Mouse (Mus musculus): Measurements from ENCODE around the gene Mettl2. TPM values are rescaled to one million over a fixed set of nuclear protein-coding genes. Genes with fewer than 3 reads are reported as not detected.

Mettl2 gene
- total RNA-seq, 1 experiment = 57.6 TPM

DNA sequence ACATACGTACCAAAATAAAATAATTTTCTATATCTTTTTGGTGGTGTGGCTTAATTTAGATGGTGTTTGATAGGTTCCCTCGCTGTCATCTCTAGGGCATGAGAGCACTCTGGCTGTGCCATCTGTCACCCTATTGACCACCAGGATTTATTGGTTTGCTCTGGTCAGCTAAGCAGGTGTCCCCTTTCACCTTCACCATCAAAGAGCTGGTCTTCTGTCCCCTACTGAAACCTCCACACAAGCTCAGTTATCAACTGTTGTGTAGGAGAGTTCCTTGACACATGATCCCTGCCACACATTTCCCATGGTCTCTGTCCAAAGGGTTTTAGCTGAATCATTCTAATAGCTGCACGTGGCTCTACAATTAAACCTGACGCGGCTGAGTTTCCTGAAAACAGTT, 14.9 kb downstream of the Mettl2 start:
- H3K27ac ChIP-seq (ENCODE audit: insufficient read depth, low read depth, low read length, poor library complexity, severe bottlenecking) = no peak overlapping the region
- no peak for TF ChIP-seq ZNF384 (IDR thresholded peaks at IDR 0.05; ENCODE audit: low read depth, low read length)
- TF ChIP-seq ZC3H11A (IDR thresholded peaks at IDR 0.05; ENCODE audit: borderline replicate concordance, low read depth, low read length) = no peak
- no peaks in the 10 kb centered on the region; the same call in 1 of the 2 replicates for H3K9me3 ChIP-seq (ENCODE audit: control insufficient read depth, insufficient read depth, low read depth, low read length)
- no peak overlapping the region for H3K4me3 ChIP-seq (ENCODE audit: insufficient read depth in 1 of 2, low read depth in 1 of 2, low read length in 2 of 2, poor library complexity in 1 of 2, severe bottlenecking in 1 of 2)
- peaks cover 30% of the 10 kb centered on the region for H3K36me3 ChIP-seq (ENCODE audit: control insufficient read depth, insufficient read depth, low read length, poor library complexity, severe bottlenecking)
- in situ Hi-C loops (cut with MboI; ENCODE audit: low sequenced_read_pairs in 2 of 2, unreplicated experiment in 2 of 2) = no loop called here
- DNase-seq (ENCODE audit: low read depth, low spot score) = no peak
- H3K9ac ChIP-seq (ENCODE audit: insufficient read depth, low read depth, low read length, poor library complexity, severe bottlenecking) = no peak overlapping the region
- H3K4me1 ChIP-seq (ENCODE audit: control insufficient read depth in 2 of 2, insufficient read depth in 2 of 2, low read length in 2 of 2, poor library complexity in 1 of 2) = no peaks in the 10 kb centered on the region

GRCm38 (mm10) chr11:105143564-105143963, 17.3 kb downstream of the Mettl2 start:
- no peak for DNase-seq (ENCODE audit: low read depth, low spot score)
- Histone ChIP-seq H3K36me3 (ENCODE audit: control insufficient read depth, insufficient read depth, low read length, poor library complexity, severe bottlenecking) (peaks cover 10% of the 10 kb centered on the region), H3K9me3 (ENCODE audit: control insufficient read depth, insufficient read depth, low read depth, low read length) (no peaks in the 10 kb centered on the region), H3K4me1 (ENCODE audit: control insufficient read depth in 2 of 2, insufficient read depth in 2 of 2, low read length in 2 of 2, poor library complexity in 1 of 2) (no peaks in the 10 kb centered on the region; a peak in 1 of 4 replicates), H3K4me3 (ENCODE audit: insufficient read depth in 1 of 2, low read depth in 1 of 2, low read length in 2 of 2, poor library complexity in 1 of 2, severe bottlenecking in 1 of 2) (no peak overlapping the region), H3K9ac (ENCODE audit: insufficient read depth, low read depth, low read length, poor library complexity, severe bottlenecking) (no peak overlapping the region), H3K27ac (ENCODE audit: insufficient read depth, low read depth, low read length, poor library complexity, severe bottlenecking) (no peak overlapping the region)
- TF ChIP-seq CHD2 (IDR thresholded peaks at IDR 0.05; ENCODE audit: low read depth, low read length) (no peak), ZNF384 (IDR thresholded peaks at IDR 0.05; ENCODE audit: low read depth, low read length) (no peak), ZC3H11A (IDR thresholded peaks at IDR 0.05; ENCODE audit: borderline replicate concordance, low read depth, low read length) (no peak), HCFC1 (IDR thresholded peaks at IDR 0.05; ENCODE audit: borderline replicate concordance, insufficient read depth, low read length) (no peak), MAFK (IDR thresholded peaks at IDR 0.05; ENCODE audit: insufficient read depth, low read depth, low read length) (no peak)
- in situ Hi-C loops (cut with MboI; ENCODE audit: low sequenced_read_pairs in 2 of 2, unreplicated experiment in 2 of 2) = no loop called here

GRCm38 (mm10) chr11:105144084-105144483, 17.9 kb downstream of the Mettl2 start:
- H3K4me1 ChIP-seq (ENCODE audit: control insufficient read depth in 2 of 2, insufficient read depth in 2 of 2, low read length in 2 of 2, poor library complexity in 1 of 2) = no peaks in the 10 kb centered on the region; a peak in 1 of 4 replicates
- H3K9me3 ChIP-seq (ENCODE audit: control insufficient read depth, insufficient read depth, low read depth, low read length) = no peaks in the 10 kb centered on the region
- H3K4me3 ChIP-seq (ENCODE audit: insufficient read depth in 1 of 2, low read depth in 1 of 2, low read length in 2 of 2, poor library complexity in 1 of 2, severe bottlenecking in 1 of 2) = no peak overlapping the region
- TF ChIP-seq ZC3H11A (IDR thresholded peaks at IDR 0.05; ENCODE audit: borderline replicate concordance, low read depth, low read length) (no peak), HCFC1 (IDR thresholded peaks at IDR 0.05; ENCODE audit: borderline replicate concordance, insufficient read depth, low read length) (no peak), CHD2 (IDR thresholded peaks at IDR 0.05; ENCODE audit: low read depth, low read length) (no peak), ZNF384 (IDR thresholded peaks at IDR 0.05; ENCODE audit: low read depth, low read length) (no peak)
- in situ Hi-C loops (cut with MboI; ENCODE audit: low sequenced_read_pairs in 2 of 2, unreplicated experiment in 2 of 2) = no loop called here
- peaks cover 10% of the 10 kb centered on the region for H3K36me3 ChIP-seq (ENCODE audit: control insufficient read depth, insufficient read depth, low read length, poor library complexity, severe bottlenecking)
- no peak overlapping the region for H3K27ac ChIP-seq (ENCODE audit: insufficient read depth, low read depth, low read length, poor library complexity, severe bottlenecking)
- no peak for DNase-seq (ENCODE audit: low read depth, low spot score)
- H3K9ac ChIP-seq (ENCODE audit: insufficient read depth, low read depth, low read length, poor library complexity, severe bottlenecking) = no peak overlapping the region

DNA sequence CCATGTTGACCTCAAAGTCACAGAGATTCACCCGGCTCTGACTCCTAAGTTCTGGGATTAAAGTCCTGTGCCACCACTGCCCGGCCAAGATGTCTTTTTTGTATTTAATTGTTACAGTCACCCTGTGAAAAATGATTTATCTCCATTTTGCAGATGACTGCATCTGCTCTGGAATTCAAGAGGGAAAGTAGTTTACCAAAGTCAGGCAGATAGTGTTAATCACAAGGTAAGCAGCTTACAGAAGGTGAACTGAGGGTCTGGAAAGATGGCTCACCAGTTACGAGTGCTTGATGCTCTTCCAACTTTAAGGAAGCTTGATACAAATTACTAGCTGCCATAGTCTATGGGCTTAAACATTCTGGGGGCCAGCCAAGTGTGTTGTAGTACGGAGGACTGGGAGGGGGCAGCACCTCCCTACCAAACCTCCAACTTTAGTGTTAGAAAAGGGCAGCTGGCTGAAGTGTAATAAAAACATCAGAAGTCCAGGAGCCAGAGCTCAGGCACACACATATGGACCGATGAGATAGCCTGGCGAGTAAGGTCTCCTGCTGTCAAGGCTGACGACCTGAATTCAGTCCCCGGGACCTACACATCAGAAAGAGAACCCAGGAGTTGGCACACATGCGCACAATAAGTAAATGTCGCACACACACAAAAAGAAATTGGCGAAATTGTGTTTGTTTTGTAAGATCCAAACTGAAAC, 18.4 kb downstream of the Mettl2 start:
- H3K9me3 ChIP-seq (ENCODE audit: control insufficient read depth, insufficient read depth, low read depth, low read length) = no peaks in the 10 kb centered on the region
- no peak for DNase-seq (ENCODE audit: low read depth, low spot score)
- in situ Hi-C loops (cut with MboI; ENCODE audit: low sequenced_read_pairs in 2 of 2, unreplicated experiment in 2 of 2) = no loop called here
- no peak overlapping the region for H3K27ac ChIP-seq (ENCODE audit: insufficient read depth, low read depth, low read length, poor library complexity, severe bottlenecking)
- TF ChIP-seq CHD2 (IDR thresholded peaks at IDR 0.05; ENCODE audit: low read depth, low read length) (no peak), MAFK (IDR thresholded peaks at IDR 0.05; ENCODE audit: insufficient read depth, low read depth, low read length) (no peak), ZNF384 (IDR thresholded peaks at IDR 0.05; ENCODE audit: low read depth, low read length) (no peak), ZC3H11A (IDR thresholded peaks at IDR 0.05; ENCODE audit: borderline replicate concordance, low read depth, low read length) (no peak), HCFC1 (IDR thresholded peaks at IDR 0.05; ENCODE audit: borderline replicate concordance, insufficient read depth, low read length) (no peak)
- H3K9ac ChIP-seq (ENCODE audit: insufficient read depth, low read depth, low read length, poor library complexity, severe bottlenecking) = no peak overlapping the region
- no peak overlapping the region for H3K4me3 ChIP-seq (ENCODE audit: insufficient read depth in 1 of 2, low read depth in 1 of 2, low read length in 2 of 2, poor library complexity in 1 of 2, severe bottlenecking in 1 of 2)
- no peaks in the 10 kb centered on the region; a peak in 1 of 4 replicates for H3K4me1 ChIP-seq (ENCODE audit: control insufficient read depth in 2 of 2, insufficient read depth in 2 of 2, low read length in 2 of 2, poor library complexity in 1 of 2)
- H3K36me3 ChIP-seq (ENCODE audit: control insufficient read depth, insufficient read depth, low read length, poor library complexity, severe bottlenecking) = peaks cover 6% of the 10 kb centered on the region

DNA sequence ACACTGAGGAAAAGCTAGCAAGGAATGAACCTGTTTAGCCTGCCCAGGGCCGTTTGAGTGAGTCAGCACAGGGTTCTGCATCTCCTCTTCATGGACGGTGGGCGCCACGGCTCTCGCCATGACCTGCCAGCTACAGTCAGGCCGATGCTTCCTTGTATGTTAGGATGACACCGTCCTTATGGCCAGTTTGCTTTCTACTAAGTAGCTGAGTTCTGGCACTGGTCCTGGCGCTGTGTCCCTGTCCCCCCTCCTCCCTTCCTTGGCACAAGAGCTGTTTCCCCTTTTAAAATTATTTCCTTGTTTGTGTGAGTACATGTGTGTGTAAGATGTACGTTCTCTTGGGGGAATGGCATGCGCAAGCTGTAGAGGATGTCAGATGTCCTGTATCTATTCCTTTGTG, 19.0 kb downstream of the Mettl2 start:
- H3K9me3 ChIP-seq (ENCODE audit: control insufficient read depth, insufficient read depth, low read depth, low read length) = no peaks in the 10 kb centered on the region
- H3K4me3 ChIP-seq (ENCODE audit: insufficient read depth in 1 of 2, low read depth in 1 of 2, low read length in 2 of 2, poor library complexity in 1 of 2, severe bottlenecking in 1 of 2) = no peak overlapping the region
- peaks cover 3% of the 10 kb centered on the region; the same call in 1 of the 2 replicates for H3K36me3 ChIP-seq (ENCODE audit: control insufficient read depth, insufficient read depth, low read length, poor library complexity, severe bottlenecking)
- DNase-seq (ENCODE audit: low read depth, low spot score) = no peak
- peaks cover 0 to 3% of the 10 kb centered on the region in 2 experiments; a peak in 2 of 4 replicates for H3K4me1 ChIP-seq (ENCODE audit: control insufficient read depth in 2 of 2, insufficient read depth in 2 of 2, low read length in 2 of 2, poor library complexity in 1 of 2)
- no peak overlapping the region for H3K27ac ChIP-seq (ENCODE audit: insufficient read depth, low read depth, low read length, poor library complexity, severe bottlenecking)
- in situ Hi-C loops (cut with MboI; ENCODE audit: low sequenced_read_pairs in 2 of 2, unreplicated experiment in 2 of 2) = no loop called here
- H3K9ac ChIP-seq (ENCODE audit: insufficient read depth, low read depth, low read length, poor library complexity, severe bottlenecking) = no peak overlapping the region
- TF ChIP-seq CHD2 (IDR thresholded peaks at IDR 0.05; ENCODE audit: low read depth, low read length) = no peak
- no peak for TF ChIP-seq ZC3H11A (IDR thresholded peaks at IDR 0.05; ENCODE audit: borderline replicate concordance, low read depth, low read length)
- TF ChIP-seq HCFC1 (IDR thresholded peaks at IDR 0.05; ENCODE audit: borderline replicate concordance, insufficient read depth, low read length) = no peak
- no peak for TF ChIP-seq MAFK (IDR thresholded peaks at IDR 0.05; ENCODE audit: insufficient read depth, low read depth, low read length)
- no peak for TF ChIP-seq ZNF384 (IDR thresholded peaks at IDR 0.05; ENCODE audit: low read depth, low read length)

Data from ES-E14 (cell line).